Mouse (Mus musculus) limb, embryonic 15.5 days (tissue): ENCODE data around the gene Heatr4. TPM values are rescaled to one million over a fixed set of nuclear protein-coding genes. Genes with fewer than 3 reads are reported as not detected.
"Not testable (repeated sequence)": the region's sequence is repeated elsewhere in the genome, so short reads cannot be mapped to it uniquely, and the experiment has no call there.

ENCODE experiments used
- ATAC-seq: fragments of 200-750 bp; cut with Nextera tagmentation; 2 replicates; pipeline ENCODE4 v1.8.0; 2017; ENCODE audit warnings: low read depth, moderate TSS enrichment; ENCODE audit not compliant: insufficient number of reproducible peaks, low FRiP score, low TSS enrichment
- H3K27ac ChIP-seq: fragments of 300-500 bp; sonication (generic); 2 replicates; pipeline ENCODE4 v1.5.1; 2015; ENCODE audit warnings: moderate library complexity, mild to moderate bottlenecking, inconsistent platforms
- H3K27me3 ChIP-seq: fragments of 300-500 bp; sonication (generic); 2 replicates; pipeline ENCODE4 v1.6.1; 2015; ENCODE audit warnings: inconsistent platforms
- H3K36me3 ChIP-seq: fragments of 300-500 bp; sonication (generic); 2 replicates; pipeline ENCODE4 v1.6.1; 2015; ENCODE audit warnings: inconsistent platforms
- H3K4me1 ChIP-seq: fragments of 300-500 bp; sonication (generic); 2 replicates; pipeline ENCODE4 v1.6.1; 2015; ENCODE audit warnings: inconsistent platforms
- H3K4me2 ChIP-seq: fragments of 300-500 bp; sonication (generic); 2 replicates; pipeline ENCODE4 v1.6.1; 2015; ENCODE audit warnings: mild to moderate bottlenecking, inconsistent platforms
- H3K4me3 ChIP-seq: fragments of 300-500 bp; sonication (generic); 2 replicates; pipeline ENCODE4 v1.5.1; 2015; ENCODE audit warnings: mild to moderate bottlenecking, inconsistent platforms
- H3K9ac ChIP-seq: fragments of 300-500 bp; sonication (generic); 2 replicates; pipeline ENCODE4 v1.6.1; 2015; ENCODE audit warnings: inconsistent platforms
- H3K9me3 ChIP-seq: fragments of 300-500 bp; sonication (generic); 2 replicates; pipeline ENCODE4 v1.6.1; 2016; ENCODE audit warnings: inconsistent platforms
- WGBS: fragments of 180-500 bp; shearing (Covaris S2); methylation state at CpG from one replicate; pipeline ENCODE4 v1.1.7; 2015; 5-methylcytosine and 5-hydroxymethylcytosine counted together
- polyA plus RNA-seq: library from polyadenylated mRNA; unstranded; fragments of >200 nt; fragmentation: Nextera tagmentation; extraction: Ambion mirVana; gene quantifications from 2 replicates; pipeline ENCODE4 v1.2.1, GENCODE M21; 2015

Heatr4 gene
- not detected in 2 replicates for polyA plus RNA-seq

- Histone ChIP-seq H3K36me3 (no peaks in the 10 kb centered on the region), H3K4me1 (peaks cover 5% of the 10 kb centered on the region), H3K9ac (no peak within 1 kb of the TSS), H3K4me3 (no peak within 1 kb of the TSS), H3K9me3 (no peaks in the 10 kb centered on the region), H3K27ac (no peak within 1 kb of the TSS), H3K27me3 (no peaks in the 10 kb centered on the region), H3K4me2 (no peak within 1 kb of the TSS)
- no peak for ATAC-seq
- 66% methylated on average over 4 of the region's 4 CpGs for WGBS
Measured at GRCm38 (mm10) chr12:83984752-83985151, at the start of gene Heatr4. Gene Heatr4 (minus strand): TSS chr12:83984852.

DNA sequence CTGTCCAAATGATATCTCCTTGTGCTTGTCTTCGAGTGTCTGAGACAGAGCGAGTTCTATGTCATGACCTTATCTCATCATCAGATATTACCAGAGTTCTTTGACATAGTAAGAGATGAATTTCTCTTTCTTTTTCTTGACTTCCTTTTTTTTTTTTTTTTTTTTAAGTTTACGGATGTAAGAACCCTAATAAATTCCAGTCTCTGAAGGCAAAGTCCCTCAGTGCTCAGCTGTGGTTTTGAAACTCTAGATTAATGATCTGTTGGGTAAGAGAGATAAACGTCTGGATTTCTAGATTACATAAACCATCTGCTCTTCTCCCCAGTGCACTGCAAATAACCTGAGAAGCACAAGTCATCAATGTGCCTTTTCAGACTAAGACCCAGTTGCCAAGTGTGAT is 49.5 kb upstream of the Heatr4 start:
- no peaks in the 10 kb centered on the region for H3K4me1 ChIP-seq
- no peak overlapping the region for H3K9ac ChIP-seq
- no peak for ATAC-seq
- H3K4me2 ChIP-seq: no peak overlapping the region
- H3K4me3 ChIP-seq: no peak overlapping the region
- 42% methylated on average over 4 of the region's 4 CpGs for WGBS
- H3K27me3 ChIP-seq: no peaks in the 10 kb centered on the region
- H3K9me3 ChIP-seq: no peaks in the 10 kb centered on the region
- H3K36me3 ChIP-seq: no peaks in the 10 kb centered on the region
- H3K27ac ChIP-seq: no peak overlapping the region

DNA sequence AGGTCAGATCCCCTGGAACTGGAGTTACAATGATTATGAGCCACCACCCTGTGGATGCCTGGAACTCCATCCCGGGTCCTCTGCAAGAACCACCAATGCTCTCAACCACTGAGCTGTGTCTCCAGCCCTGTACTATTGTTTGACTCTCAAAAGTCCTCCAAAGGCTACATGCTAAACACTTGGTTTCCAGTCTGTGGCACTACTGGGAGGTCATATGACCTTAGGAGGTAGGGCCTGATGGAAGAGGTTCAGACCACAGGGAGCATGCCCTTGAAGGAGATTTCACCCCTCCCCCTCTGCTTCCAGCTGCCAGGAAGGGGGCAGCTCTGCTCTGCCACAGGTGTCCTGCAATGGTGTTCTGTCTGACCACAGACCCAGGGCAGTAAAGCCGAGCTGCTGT is 48.6 kb upstream of the Heatr4 start:
- not testable (repeated sequence) for H3K27me3 ChIP-seq, H3K36me3 ChIP-seq, H3K27ac ChIP-seq, ATAC-seq, H3K9ac ChIP-seq, H3K9me3 ChIP-seq, H3K4me3 ChIP-seq, H3K4me1 ChIP-seq, H3K4me2 ChIP-seq
- 70% methylated on average over 2 of the region's 2 CpGs for WGBS

GRCm38 (mm10) chr12:84032854-84033253 is 48.2 kb upstream of the Heatr4 start:
- Histone ChIP-seq H3K27me3 (no peaks in the 10 kb centered on the region), H3K9me3 (no peaks in the 10 kb centered on the region), H3K4me3 (no peak overlapping the region), H3K9ac (no peak overlapping the region), H3K36me3 (no peaks in the 10 kb centered on the region), H3K4me2 (no peak overlapping the region), H3K4me1 (no peaks in the 10 kb centered on the region), H3K27ac (no peak overlapping the region)
- ATAC-seq: no peak
- 93% methylated on average over 4 of the region's 4 CpGs for WGBS

- Histone ChIP-seq H3K4me2 (no peak overlapping the region), H3K4me1 (no peaks in the 10 kb centered on the region), H3K27me3 (no peaks in the 10 kb centered on the region), H3K27ac (no peak overlapping the region), H3K9me3 (no peaks in the 10 kb centered on the region), H3K36me3 (no peaks in the 10 kb centered on the region), H3K4me3 (no peak overlapping the region), H3K9ac (no peak overlapping the region)
- WGBS: 63% methylated on average over 4 of the region's 4 CpGs
- no peak for ATAC-seq
Measured at GRCm38 (mm10) chr12:84030659-84031332, 46.1 kb upstream of the Heatr4 start.

DNA sequence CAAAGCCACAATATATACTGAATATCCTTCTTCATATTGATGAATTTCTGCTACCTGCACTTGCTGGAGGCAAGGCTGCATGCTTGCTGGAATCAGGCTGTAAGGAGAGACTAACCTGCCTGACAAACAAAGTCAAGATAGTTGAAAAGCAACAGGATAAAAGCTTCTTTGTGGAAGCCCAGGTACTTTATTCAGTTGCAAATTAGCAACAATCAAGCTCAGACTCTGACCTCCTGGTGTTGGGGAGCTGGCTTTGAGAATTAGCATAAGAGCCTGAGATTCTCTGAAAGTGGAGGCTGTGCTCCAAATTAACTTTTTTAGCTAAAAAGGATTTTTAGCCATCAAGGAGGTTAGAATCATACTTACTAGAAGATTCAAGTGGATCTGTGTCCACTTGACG is 44.4 kb upstream of the Heatr4 start:
- WGBS: 100% methylated on average over 1 of the region's 1 CpGs
- not testable (repeated sequence) for H3K4me3 ChIP-seq, H3K9me3 ChIP-seq, H3K27me3 ChIP-seq, H3K9ac ChIP-seq, H3K27ac ChIP-seq, H3K36me3 ChIP-seq, H3K4me1 ChIP-seq, H3K4me2 ChIP-seq, ATAC-seq

- not testable (repeated sequence) for H3K4me2 ChIP-seq, H3K9ac ChIP-seq, H3K4me3 ChIP-seq, ATAC-seq, H3K27ac ChIP-seq, H3K4me1 ChIP-seq, H3K27me3 ChIP-seq, H3K9me3 ChIP-seq, H3K36me3 ChIP-seq
- WGBS: 68% methylated on average over 3 of the region's 3 CpGs
Measured at GRCm38 (mm10) chr12:84028328-84028727, 43.7 kb upstream of the Heatr4 start.

- Histone ChIP-seq H3K27me3 (no peaks in the 10 kb centered on the region), H3K4me3 (no peak overlapping the region), H3K36me3 (no peaks in the 10 kb centered on the region), H3K9ac (no peak overlapping the region), H3K4me2 (no peak overlapping the region), H3K27ac (no peak overlapping the region), H3K9me3 (no peaks in the 10 kb centered on the region), H3K4me1 (no peaks in the 10 kb centered on the region)
- ATAC-seq: no peak
- 81% methylated on average over 7 of the region's 7 CpGs for WGBS
Measured at GRCm38 (mm10) chr12:84025888-84026287, 41.2 kb upstream of the Heatr4 start.

GRCm38 (mm10) chr12:84023052-84023745 is 38.5 kb upstream of the Heatr4 start:
- no peaks in the 10 kb centered on the region for H3K27me3 ChIP-seq
- no peaks in the 10 kb centered on the region for H3K4me1 ChIP-seq
- H3K27ac ChIP-seq: no peak overlapping the region
- no peaks in the 10 kb centered on the region for H3K36me3 ChIP-seq
- H3K4me2 ChIP-seq: no peak overlapping the region
- H3K9me3 ChIP-seq: no peaks in the 10 kb centered on the region
- ATAC-seq: no peak
- WGBS: 78% methylated on average over 9 of the region's 9 CpGs
- H3K9ac ChIP-seq: no peak overlapping the region
- no peak overlapping the region for H3K4me3 ChIP-seq

DNA sequence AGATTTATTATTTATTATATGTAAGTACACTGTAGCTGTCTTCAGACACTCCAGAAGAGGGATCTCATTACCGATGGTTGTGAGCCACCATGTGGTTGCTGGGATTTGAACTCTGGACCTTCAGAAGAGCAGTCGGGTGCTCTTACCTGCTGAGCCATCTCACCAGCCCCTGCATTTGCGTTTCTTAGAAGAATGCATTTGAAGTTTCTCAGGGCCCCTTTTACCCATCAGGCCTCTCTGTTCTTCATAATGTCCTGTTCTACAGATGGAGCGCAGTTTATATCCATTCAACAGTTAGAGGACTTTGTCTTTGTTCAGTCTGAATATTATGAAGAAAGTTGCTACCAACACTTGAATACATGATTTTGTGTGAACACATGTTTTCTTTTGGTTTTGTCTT is 37.6 kb upstream of the Heatr4 start:
- WGBS: 96% methylated on average over 4 of the region's 4 CpGs
- H3K27me3 ChIP-seq, H3K9ac ChIP-seq, H3K4me2 ChIP-seq, H3K27ac ChIP-seq, H3K9me3 ChIP-seq, H3K36me3 ChIP-seq, ATAC-seq, H3K4me1 ChIP-seq, H3K4me3 ChIP-seq: not testable (repeated sequence)

DNA sequence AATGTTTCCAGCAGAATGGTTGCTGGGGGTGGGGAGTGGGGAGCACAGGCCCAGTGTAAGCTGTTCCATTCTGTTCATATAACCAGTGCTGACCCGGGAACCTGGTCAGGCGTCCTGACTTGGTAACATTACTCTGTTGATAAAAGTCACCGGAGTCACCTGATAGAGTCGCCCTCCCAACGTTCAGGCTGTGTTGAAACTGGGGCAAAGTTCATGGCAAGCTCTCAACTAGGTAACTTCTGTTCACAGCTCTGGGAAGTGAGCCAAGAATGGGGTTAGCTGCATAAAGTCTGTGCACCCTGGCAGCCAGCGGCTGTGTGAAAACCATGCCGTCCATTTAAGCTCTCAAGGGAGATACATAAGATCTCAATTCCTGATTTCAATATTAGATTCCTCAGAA is 35.9 kb upstream of the Heatr4 start:
- H3K9ac ChIP-seq, H3K27me3 ChIP-seq, H3K9me3 ChIP-seq, H3K4me2 ChIP-seq, H3K4me3 ChIP-seq, H3K36me3 ChIP-seq, H3K27ac ChIP-seq, H3K4me1 ChIP-seq, ATAC-seq: not testable (repeated sequence)
- WGBS: 37% methylated on average over 7 of the region's 7 CpGs

- no peaks in the 10 kb centered on the region for H3K9me3 ChIP-seq
- no peak overlapping the region for H3K4me2 ChIP-seq
- no peak overlapping the region for H3K27ac ChIP-seq
- peaks cover 7% of the 10 kb centered on the region; the same call in 1 of the 2 replicates for H3K36me3 ChIP-seq
- H3K9ac ChIP-seq: no peak overlapping the region
- WGBS: 93% methylated on average over 7 of the region's 7 CpGs
- no peak for ATAC-seq
- H3K4me1 ChIP-seq: peaks cover 12% of the 10 kb centered on the region
- no peak overlapping the region for H3K4me3 ChIP-seq
- H3K27me3 ChIP-seq: no peaks in the 10 kb centered on the region
Measured at GRCm38 (mm10) chr12:84013701-84014100, 29.0 kb upstream of the Heatr4 start.
